Mouse (Mus musculus): ENCODE measurements around the gene Tas2r134.

Gene Tas2r134

DNA sequence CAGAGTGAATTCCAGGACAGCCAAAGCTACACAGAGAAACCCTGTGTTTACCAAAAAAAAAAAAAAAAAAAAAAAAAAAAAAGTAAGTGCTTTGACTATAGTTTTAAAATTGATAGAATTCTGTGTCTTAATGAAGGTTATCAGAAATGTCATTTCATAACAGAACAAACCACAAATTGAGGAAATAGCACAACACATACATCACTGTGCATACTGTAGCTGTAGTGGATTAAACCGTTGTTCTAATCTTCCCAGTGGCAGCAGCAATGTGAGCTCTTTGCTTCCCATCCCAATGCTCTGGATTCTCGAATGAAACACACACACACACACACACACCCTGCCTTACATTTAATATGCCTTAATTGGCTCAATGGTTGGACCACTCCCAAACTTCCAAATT lies 4.1 kb downstream of the Tas2r134 start:
- TF ChIP-seq GATA4 (IDR thresholded peaks at IDR 0.05; ENCODE audit: insufficient replicate concordance, low read length), result no peak

GRCm38 (mm10) chr2:51637681-51638080 lies 10.4 kb downstream of the Tas2r134 start:
- TF ChIP-seq GATA4 (IDR thresholded peaks at IDR 0.05; ENCODE audit: insufficient replicate concordance, low read length), result no peak

DNA sequence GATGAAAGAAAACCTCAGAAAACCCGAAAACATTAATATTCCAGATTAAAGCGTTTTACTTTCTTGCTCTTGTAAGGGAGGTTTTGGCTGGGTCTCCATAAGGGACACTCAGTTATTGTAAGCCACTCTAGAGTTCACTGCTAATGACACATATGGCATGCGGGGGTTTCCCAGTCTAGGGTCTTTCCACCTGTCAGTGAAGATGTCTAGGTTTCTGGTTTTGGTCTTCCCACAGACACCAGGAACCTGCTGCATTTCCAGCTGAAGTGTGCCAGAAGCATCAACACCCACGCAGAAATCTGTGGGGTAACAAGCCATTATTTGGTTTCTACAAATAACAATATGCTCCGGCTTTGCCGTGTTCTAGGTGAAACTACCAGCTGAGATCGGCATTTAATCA lies 14.3 kb downstream of the Tas2r134 start:
- TF ChIP-seq GATA4 (IDR thresholded peaks at IDR 0.05; ENCODE audit: insufficient replicate concordance, low read length), result no peak

DNA sequence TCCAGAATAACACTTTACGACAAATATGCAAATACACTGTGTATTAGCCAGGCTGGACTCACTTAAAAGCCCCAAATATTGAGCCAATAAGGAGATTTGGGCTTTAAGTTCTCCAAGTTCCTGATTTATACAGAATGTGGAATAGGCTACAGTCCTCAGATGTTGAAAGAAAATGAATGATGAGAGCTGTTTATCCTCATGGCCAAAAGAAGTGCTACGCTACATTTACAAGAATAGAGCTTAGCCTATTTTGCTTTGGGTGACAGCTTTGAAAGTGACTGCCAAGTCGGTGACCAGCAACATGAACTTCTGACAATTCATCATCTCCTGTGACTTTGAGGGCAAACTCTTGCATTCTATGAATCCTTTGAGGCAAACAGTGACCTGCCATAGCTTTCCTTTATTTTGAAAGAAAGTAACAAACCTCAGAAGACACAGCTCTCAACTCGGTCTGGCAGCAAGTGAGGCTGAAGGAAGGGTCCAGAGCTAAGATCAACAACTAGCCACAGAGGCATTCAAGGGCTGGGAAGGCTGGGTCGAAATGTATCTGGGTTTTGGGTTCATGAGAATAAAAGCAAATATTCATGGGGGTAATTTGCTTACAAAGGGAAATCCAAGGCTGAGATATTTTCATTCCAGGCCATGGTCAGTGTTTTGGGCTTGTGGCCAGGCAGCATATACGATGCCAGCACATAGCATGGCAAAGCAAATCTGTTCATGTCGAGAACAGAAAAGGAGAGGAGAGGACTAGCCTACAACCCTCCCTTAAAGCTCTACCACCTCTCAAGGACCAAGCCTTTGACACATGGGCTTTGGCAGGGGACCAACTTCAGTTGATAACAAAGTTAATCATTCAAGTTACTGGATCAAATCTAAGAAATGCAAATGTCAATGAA lies 16.2 kb downstream of the Tas2r134 start:
- no peak for TF ChIP-seq GATA4 (IDR thresholded peaks at IDR 0.05; ENCODE audit: insufficient replicate concordance, low read length)

DNA sequence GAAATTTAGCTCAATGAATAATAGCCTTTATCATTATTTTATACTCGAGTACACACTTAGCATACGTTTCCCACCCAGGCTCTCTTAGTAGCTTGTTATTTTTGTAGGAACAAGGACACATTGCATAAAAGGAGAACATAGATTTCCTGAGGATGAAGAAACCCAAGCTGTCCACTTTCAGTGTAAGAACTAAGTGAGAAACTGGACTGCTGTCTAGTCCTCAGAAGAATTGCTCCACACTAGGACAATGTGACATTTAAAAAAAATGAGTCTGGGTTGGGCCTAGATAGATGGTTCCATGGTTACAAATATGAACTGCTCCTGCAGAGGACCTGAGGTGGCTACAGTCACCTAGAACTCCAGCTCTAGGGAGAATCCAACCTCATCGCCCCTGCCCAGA lies 20.7 kb downstream of the Tas2r134 start:
- no peak for TF ChIP-seq GATA4 (IDR thresholded peaks at IDR 0.05; ENCODE audit: insufficient replicate concordance, low read length)

- TF ChIP-seq GATA4 (IDR thresholded peaks at IDR 0.05; ENCODE audit: insufficient replicate concordance, low read length), result no peak
These were observed 22.6 kb downstream of the Tas2r134 start for GRCm38 (mm10) chr2:51649887-51650286.

- no peak for TF ChIP-seq GATA4 (IDR thresholded peaks at IDR 0.05; ENCODE audit: insufficient replicate concordance, low read length)
These were observed 24.8 kb downstream of the Tas2r134 start for GRCm38 (mm10) chr2:51652086-51652485.

- no peak for TF ChIP-seq GATA4 (IDR thresholded peaks at IDR 0.05; ENCODE audit: insufficient replicate concordance, low read length)
These were observed 30.4 kb downstream of the Tas2r134 start for GRCm38 (mm10) chr2:51657684-51658083.

GRCm38 (mm10) chr2:51658288-51658687 lies 31.0 kb downstream of the Tas2r134 start:
- TF ChIP-seq GATA4 (IDR thresholded peaks at IDR 0.05; ENCODE audit: insufficient replicate concordance, low read length), result no peak

- TF ChIP-seq GATA4 (IDR thresholded peaks at IDR 0.05; ENCODE audit: insufficient replicate concordance, low read length), result no peak
These were observed 47.0 kb downstream of the Tas2r134 start for GRCm38 (mm10) chr2:51674321-51674720.
